Mouse (Mus musculus) bone marrow, adult 2 months (tissue): Measurements from ENCODE around the gene Cpsf7.

Source experiments
- CTCF ChIP-seq: fragments of 200-500 bp; IDR thresholded peaks from 2 replicates; pipeline ENCODE4 v1.5.1; 2011; ENCODE audit warnings: low read length, control low read depth; ENCODE audit not compliant: control insufficient read depth, insufficient read depth
- POLR2A ChIP-seq: fragments of 200-500 bp; IDR thresholded peaks from 2 replicates; pipeline ENCODE4 v1.6.1; 2011; ENCODE audit warnings: low read depth, mild to moderate bottlenecking, control low read depth, low read length, borderline replicate concordance; ENCODE audit not compliant: control insufficient read depth

DNA sequence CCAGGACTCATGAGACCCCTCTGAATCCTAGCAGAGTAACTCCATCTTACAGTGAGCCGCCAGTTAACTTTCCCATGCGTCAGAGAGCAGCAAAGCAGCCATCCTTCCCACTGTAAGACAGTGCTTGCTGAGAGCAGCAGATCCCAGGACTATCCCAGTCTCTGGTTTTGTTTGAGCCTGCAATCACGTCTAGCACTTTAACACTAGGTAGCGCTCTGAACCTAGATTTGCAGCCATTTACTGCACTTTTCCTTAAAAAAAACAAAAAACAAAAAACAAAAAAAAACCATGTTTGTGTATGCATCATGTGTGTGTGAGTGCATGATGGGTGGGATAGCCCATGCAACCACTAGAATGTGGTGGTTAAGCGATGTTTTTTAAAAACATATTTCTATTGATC lies 35.0 kb downstream of the Cpsf7 start:
- TF ChIP-seq CTCF: no peak
- no peak for TF ChIP-seq POLR2A
